Mouse (Mus musculus) cerebellum, postnatal 4 days (tissue): ENCODE measurements at regions not wholly inside any gene's neighbourhood (a gene's known extent, or its start where the extent isn't known, plus 50 kb on each side); places are given as distances from the start of the nearest gene placed in this dataset.

Experiments used
- DNase-seq, 2 experiments: peaks; one replicate each; pipeline ENCODE4 v3.0.0; 2022; ENCODE audit warnings: low spot score in 2 of 2, mixed read lengths in 1 of 2

DNA sequence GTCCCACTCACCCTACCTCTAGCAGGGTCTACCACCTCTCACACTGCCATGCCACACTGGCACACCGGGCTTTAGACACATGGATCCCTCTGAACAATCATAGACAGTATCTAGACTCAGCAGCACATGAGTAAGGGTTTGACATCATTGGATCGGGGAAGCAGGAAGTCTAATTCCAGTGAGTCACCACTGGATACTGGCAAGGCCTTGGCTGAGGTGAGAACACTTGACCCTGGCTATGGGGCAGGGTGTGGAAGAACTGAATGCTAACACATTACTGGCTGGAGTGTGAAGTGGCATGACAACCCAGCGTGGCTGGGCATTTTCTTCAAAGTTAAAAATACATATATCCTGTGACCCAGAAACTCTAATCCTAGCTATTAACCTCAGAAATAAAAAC is 114.4 kb downstream of the H2afy start:
- no peak for DNase-seq

DNA sequence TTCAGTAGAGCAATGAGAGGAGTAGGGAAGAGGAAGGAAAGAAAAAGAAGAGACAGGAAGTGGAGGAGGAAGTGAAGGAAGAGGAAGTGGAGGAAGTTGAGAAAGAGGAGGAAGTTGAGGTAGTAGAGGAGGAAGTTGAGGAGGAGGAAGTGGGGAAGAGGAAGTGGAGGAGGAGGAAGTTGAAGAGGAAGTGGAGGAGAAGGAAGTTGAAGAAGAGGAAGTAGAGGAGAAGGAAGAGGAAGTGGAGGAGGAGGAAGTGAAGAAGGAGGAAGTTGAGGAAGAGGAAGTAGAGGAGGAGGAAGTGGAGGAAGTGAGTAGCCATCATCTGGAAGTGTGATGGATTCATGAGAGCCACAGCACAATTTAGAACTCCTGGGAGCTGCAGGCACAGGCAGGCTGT is 122.2 kb downstream of the H2afy start:
- no peak for DNase-seq

DNA sequence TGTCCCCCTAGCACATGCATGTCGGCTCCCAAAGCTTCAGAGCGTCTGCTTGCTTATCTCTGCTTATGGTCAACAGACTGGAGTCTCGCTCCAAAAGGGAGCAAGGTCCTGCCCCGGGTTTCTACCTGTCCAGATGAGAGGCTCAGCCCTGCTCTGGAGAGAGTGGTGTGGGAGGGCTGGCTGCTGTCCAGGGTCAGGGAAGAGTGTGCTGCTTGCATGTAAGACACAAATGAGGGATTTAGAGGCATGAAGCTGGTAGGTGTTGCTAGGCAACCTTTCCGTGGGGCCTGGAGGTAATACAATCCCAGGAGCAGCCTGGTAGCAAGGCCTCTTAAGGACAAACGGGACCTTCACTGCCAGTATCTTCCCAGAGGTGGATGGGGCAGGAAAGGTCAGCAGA is 125.7 kb downstream of the H2afy start:
- no peak for DNase-seq

DNA sequence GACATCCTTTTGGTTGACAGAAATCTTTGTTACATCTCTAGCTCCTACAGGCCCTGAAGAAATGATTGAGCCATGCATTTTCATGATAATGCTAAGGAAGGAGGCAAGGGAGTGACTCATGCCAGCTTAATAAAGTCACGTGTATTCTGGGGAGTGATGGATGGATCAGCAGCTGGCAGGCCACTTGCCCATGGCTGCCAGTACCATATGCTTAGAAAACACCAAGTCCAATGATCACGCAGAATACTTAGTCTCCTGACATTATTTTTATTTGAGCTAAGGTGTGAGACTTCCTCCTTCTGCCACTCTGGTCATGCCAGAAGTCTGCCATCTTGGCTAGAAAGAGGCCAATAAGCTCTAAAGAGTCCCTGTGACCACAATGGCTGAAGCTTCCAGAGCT is 129.3 kb downstream of the H2afy start:
- no peak for DNase-seq

DNA sequence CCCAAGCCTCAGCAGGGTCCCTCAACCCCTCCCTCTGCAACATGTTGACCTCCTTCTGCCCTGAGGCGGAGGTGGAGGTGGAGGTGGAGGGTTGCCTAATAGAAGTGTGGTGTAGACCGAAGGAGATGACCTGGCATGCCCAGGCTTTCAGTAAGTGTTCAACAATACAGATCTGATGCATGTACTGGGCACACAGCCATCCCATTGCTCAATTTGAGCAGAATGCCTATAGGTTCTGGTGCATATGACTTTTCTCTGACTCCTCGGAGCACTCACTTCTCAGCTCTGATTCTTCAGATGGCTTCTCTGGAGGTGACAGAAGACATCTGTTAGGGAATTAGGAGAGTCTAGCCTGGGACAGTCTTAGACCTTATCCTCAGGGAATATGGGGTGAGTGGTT is 130.4 kb downstream of the H2afy start:
- no peak for DNase-seq

DNA sequence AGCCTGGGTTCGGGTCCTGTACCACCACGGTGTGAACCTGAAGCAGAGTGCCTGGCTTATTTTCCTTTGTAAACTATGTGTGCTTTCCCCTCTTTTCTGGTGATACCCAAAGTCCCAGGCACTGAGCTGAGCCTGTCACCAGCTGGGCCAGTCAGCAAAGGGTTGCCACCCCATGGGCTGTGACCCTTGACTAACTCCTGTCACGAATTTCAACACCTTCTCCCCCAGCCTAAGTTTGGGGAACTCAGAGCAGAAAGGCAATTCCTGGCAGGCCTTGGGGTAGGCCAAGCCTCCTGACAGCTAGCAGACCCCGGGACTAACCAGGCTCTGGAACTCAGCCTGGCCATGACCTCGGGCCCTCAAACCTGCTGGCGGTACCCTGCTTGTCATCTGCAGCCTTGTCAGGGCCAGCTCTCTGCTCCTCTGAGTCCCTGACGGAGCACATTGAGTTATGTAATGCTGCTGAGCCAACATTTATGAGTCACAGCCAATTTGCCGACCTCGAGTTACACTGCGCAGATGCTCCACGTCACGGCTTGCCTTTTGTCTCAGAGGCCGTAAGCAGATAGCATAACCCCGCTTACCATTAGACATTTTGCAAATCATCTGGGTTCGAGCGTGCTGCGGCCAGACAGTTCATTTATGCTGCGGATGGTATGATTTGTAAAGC is 132.3 kb downstream of the H2afy start:
- no peak for DNase-seq

DNA sequence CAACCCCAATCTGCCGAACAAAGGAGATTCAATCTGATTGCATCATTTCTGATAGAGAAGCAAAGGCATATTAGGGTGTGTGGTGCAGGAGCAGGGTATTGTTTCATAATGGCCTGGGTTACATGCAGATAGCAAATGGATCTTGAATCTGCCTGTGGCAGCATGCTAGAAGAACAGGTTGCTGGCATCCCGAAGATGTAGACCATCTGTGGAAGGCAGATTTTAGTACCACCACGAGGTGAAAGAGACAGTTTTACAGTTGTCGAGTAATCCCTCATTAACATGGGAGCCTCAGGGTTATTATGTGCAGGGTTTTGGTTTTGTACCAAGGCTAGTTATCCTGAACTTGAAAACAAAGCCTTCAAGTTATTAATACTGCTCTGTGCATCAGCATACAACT is 140.9 kb downstream of the H2afy start:
- DNase-seq = no peak

DNA sequence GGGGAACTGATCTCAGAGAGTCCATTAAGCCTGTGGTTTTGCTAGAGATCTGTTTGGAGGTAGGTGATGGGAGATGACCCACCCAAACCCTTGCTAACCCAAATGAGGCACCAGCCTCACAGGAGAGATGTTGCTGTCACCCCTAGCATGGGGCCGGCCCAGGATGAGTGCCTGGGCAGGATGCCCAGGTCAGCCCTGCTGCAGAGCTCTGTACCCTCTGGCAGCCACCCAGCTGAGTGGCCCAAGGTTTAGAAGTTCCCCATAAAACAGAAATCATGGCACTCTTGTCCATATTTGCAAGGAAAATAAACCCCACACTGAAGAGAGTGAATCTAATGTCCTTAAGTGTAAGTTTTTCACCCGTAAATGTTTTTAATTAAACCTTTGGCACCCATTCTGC is 141.7 kb downstream of the H2afy start:
- DNase-seq = no peak

DNA sequence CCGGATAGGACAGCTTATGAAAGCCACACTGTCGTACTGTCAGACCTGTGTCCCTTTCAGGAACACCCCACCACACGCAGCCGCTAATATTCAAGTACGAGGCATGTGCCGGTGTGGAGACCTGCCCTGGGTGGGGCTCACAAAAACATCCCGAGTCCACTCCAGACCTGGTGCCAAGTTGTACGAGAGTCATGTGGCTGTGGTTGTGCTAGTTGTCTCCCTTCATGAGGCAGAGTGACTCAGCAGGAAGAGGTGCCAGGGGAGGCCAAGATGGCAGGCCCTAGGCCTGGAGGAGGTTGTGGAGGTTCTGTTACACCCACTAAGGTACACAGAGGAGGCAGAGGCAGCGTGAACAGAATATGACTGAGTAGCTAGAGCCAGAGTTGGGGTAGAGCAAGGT is 143.5 kb downstream of the H2afy start:
- no peak for DNase-seq

DNA sequence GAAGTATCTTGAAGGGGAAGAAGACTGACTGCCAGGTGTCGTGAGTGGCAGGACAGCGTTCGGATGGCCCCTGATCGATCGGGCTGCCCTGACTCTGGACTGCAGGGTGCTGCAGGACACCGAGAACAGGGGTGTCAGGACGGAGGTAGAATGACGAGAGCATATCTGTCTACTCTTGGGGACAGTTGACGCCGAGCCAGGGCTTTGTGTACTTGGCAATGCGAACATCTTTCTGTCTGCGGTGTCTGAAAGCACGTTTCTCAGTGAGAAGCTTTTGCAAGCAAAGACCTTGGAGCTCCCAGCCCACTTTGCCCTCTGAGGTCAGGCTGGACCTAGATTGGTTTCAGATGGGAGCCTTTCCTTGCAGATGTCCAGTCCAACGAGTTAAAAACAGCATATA is 144.9 kb downstream of the H2afy start:
- DNase-seq = no peak

DNA sequence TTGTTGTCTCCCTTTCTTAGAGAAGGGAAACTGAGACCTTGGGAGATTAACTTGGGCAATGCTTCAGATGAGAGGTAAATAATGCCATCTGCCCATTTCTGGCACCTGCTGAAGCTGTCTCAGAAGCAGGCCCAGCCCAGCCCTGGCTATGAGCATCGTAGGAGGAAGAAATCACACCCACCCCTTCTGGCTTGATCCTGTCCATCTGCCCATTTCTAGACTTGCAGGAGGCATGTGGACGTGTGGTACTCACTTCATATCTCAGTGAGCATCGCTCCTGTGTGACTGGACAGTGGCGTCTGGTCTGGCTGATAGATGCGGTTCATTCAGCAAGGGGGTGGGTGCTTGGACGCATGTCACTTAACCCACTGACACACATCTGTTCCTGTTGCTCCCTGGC is 146.0 kb downstream of the H2afy start:
- DNase-seq = no peak

DNA sequence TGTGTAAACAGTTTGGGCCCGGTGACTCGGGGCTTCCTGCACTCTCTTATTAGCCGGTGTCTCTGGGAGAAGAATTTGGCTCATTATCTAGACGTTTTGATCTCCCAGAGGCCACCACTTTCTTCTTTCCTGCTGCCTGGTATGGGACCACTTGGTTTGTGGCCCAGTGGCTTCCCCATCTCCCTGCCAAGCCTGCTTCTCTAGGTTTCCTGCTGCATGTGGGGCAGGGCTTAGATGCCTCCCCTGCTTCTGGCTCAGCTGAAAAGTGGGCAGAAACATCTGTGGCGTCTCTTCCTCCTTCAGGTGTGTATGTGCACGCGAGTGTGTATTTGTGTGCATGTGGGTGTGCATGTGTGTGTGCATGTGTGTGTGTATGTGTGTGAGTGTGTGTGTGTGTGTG is 146.8 kb downstream of the H2afy start:
- no peak for DNase-seq

DNA sequence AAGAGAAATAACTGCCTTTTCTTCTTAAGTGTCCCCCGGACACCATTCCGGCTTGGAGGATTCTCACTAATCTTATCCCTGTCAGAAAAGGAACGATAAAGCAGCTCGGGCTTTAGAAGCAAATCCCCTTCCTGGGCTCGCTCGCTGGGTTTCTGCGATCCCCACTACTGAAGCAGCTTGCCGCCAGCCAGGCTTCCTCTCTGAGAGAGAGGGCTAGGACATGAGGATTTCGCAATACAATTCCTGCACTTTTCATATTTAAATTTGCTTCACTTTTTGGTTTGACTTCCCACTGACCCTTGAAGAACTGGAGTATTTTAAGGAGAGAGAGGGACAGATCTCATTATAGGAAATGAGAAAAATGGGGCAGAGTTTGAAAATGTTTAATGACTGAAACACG is 149.4 kb upstream of the Pitx1 start:
- DNase-seq = no peak

DNA sequence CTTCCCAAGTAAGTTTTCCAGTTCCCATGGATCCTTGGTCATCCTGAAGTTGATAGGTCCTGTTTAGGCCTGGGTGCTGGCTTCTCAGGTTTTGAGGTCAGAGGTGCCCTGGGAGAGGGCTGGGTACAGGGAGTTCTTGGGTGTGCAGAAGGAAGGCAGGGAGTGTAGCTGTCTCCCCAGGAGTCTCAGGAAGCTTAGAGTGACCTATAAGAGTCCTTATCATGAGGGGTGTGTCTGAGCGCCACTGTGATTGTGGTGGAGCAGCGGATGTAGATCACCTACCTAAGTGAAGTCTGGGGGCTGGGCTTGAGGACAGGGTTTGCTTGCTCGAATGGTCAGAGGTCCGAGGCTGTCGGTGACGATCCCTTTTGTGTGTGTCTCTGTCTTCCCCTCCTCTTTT is 148.8 kb upstream of the Pitx1 start:
- no peak for DNase-seq

DNA sequence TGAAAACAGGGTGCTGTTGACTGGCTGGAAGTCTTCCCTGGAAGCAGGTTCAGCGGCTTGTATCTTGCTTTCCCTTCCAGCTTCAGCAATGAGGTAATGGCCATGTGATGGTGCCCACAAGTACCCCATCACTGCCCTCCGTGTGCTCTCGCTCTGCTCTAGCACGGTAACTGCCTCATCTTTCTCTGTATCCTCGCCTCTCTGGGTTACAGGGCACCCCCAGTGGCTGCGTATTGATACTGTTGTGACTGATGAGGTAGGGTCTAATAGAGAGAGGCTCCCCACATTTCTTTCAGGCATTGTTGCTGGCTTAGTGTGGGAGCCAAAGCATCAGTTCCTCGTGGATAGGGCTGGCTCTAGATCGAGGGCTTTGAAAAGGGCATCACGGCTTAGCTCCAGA is 147.9 kb upstream of the Pitx1 start:
- no peak for DNase-seq

DNA sequence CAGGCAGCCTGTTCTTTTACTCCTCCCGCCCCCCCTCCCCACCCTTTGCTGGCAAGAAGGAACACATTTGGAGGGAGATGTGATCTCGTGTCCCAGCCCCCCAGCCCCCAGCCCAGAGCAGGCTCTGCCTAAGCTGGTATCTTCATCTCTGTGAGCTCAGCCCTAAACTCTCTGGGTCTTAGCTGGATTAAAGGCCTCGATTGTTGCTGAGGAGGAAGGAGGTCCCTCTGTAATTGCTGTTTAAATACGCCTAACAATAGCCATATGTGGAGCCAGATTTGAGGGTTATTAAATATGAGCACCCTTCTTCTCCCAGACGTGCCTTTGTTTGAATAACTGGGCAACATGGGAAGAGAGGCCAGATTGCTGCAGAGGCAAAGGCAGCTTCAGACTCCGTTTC is 145.0 kb upstream of the Pitx1 start:
- DNase-seq = no peak

DNA sequence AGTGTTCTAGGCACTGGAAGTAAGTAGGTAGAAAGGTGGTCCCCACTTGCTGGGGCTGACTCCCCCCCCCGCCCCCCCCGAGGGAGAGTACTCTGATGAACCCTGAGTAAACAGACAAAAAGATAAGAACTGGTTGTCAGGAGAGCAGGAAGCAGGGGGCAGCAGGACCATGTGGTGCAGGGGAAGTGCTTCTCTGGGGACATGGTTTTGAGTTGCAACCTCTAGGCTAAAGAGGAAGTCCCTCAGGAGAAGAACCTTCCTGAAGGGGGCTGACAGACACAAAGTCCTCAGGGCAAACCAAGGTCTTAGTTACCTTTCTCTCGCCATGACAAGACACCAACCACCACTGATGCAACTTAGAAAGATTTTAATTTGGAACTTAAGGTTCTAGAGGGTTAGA is 141.9 kb upstream of the Pitx1 start:
- DNase-seq = no peak

DNA sequence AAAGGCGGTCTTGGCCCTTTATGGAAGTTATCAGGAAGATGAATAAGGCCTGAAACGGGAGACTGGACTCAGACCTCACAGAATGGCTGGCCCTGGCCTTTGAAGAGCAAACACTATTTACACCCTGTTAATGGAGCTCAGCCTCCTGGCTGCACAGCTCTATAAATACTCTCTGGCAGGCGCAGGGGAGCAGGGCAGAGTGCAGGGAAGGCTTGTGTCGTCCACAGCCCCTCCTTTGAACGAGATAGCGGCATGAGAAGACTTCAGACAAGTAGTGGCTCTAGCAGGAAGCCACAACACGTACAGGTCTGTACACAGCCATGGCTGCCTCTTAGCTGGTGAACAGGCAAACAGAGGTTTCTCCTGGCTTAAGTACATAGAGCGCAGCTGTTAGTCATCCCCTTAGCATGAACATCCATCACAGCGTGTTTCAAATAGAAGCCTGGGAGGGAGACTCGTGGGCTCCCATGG is 141.0 kb upstream of the Pitx1 start:
- no peak for DNase-seq

DNA sequence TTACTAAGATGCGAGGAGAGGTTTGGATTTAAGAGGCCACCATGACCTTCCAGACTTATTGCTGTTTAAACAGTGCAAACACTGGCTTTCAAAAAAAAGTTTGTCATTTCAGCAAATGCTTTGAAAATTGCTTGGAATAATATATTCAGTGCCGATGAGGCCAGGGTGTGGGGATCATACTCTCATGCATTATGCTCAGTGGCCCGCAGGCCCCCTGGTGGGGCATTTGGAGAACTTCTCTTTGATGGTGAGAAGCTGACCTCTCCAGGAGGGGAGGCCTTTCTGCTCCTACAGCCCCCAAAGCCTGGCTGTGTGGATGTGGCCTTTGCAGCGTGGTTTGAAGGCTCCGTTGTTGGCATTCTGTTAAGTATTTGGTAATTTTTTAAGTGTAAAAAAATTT is 138.1 kb upstream of the Pitx1 start:
- DNase-seq = no peak

DNA sequence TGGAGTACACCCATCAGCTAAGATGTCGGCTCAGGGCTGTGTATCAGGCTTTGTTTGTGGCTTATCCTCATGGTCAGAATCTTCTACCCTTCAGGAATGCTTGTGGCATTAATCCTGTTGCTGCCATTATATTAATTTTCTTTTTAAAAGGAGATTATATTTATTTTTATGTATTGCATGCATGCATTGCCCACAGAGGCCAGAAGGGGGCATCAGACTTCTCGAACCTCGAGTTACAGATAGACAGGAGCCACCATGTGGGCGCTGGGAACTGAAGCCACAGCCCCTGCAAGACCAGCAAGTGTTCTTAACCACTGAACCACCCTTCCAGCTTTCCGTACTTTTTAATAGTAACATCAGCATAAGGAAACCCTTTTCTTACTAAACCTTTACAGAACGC is 134.7 kb upstream of the Pitx1 start:
- no peak for DNase-seq

DNA sequence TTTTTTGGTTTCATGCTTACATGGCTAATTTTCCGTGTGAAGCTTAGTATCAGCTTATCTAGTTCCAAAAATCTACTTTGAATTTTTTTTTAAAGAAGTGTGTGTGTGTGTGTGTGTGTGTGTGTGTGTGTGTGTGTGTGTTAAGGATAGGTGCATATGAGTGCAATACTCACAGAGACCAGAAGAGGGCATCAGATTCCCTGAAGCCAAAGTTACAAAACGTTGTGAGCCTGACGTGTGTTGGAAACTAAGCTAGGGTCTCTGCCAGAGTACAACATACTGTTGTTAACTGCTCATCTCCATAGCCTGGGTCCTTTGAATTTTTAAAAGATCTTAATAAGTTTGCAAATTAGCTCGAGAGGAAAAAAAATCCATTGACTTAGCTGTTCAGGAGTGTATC is 133.5 kb upstream of the Pitx1 start:
- DNase-seq = no peak

DNA sequence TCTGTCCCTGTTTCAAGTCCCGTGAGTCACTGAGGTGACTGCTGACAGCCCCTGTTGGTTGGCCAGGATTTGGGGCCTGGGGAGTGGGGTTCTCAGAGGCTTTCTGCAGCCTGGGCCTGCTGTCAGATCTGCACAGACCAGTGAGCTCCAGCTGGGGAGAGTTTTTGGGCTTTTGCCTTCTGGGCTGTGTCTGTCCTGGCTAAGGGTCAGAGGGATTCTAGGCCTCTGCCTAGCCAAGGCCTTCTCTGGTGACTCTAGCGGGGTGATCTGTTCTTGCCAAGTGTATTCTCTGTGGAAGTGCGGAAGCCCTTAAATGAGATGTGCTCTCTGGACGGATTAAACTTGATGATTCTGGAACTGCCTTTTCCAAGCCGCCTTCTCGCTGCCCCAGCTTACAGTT is 131.2 kb upstream of the Pitx1 start:
- no peak for DNase-seq

DNA sequence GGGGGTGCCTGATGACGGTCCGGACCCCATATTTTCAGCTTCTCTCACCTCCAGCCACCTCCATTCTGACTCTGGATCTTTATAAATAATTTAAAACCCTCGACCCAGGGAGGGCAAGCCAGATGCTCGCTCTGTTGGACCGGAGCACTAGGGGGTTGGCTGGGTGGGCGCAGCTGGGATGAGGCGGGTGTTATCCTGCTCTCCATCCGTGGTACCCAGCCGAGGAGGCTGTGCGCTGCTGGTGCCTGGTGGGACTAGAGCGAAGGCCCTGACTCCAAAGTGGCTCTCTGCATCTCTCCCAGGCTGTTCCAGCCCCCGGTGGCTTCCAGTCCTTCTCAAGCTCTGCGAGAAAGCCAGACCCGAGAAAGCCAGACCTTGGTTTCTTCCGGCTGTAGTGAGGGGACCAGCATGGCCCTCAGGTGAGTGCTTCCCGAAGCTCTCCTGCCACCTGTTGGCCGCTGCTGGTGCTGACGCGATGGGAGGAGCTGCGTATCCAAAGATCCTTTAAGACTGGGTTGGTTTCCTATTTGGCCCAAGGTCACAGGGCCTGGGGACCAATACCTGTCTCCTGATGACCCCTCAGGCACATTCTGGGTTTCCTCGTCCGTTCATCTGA is 127.1 kb upstream of the Pitx1 start:
- DNase-seq = peak; percentile 64 to 79

DNA sequence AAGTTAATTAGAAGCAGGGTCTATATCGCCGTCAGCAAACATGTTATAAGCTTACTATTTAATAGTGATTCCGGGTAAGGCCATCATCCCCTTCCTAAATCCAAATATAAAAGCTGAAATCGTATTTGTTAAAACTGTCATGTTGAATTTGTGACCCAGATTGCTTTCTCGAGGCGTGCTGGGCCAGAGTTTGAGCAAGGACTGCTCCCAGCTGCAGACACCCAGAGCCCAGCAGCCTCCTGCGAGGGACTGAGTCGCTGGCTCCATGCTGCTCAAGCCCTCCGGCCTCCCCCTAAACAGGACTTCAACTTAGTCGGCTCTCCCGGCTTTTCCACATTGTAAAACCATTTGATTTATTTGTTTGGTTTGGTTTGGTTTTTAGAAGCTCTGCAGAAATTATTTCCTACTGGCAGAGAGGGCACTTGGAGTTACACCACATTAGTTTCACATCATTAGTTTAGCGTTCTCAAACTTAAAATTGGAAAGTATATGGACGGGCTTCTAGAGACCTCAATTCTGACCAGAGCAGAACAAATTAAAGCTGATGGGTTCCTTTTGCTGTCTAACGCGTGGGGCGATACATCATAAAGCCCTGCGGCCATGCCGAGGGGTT is 126.4 kb upstream of the Pitx1 start:
- no peak for DNase-seq
